Mouse (Mus musculus) neural tube, embryonic 13.5 days (tissue): ENCODE data around the gene Atg4d. TPM values are rescaled to one million over a fixed set of nuclear protein-coding genes. Genes with fewer than 3 reads are reported as not detected.

Experiments
- ATAC-seq: fragments of 200-750 bp; cut with Nextera tagmentation; 2 replicates; pipeline ENCODE4 v1.8.0; 2017; ENCODE audit warnings: low read depth, mild to moderate bottlenecking, moderate TSS enrichment, moderate library complexity
- H3K27ac ChIP-seq: fragments of 300-500 bp; sonication (generic); replicated peaks from 2 replicates; pipeline ENCODE4 v1.5.1; 2015; ENCODE audit warnings: moderate library complexity, mild to moderate bottlenecking, inconsistent platforms
- H3K27me3 ChIP-seq: fragments of 300-500 bp; sonication (generic); 2 replicates; pipeline ENCODE4 v1.6.1; 2015; ENCODE audit warnings: mild to moderate bottlenecking, inconsistent platforms
- H3K36me3 ChIP-seq: fragments of 300-500 bp; sonication (generic); 2 replicates; pipeline ENCODE4 v1.6.1; 2015; ENCODE audit warnings: mild to moderate bottlenecking, inconsistent platforms
- H3K4me1 ChIP-seq: fragments of 300-500 bp; sonication (generic); replicated peaks from 2 replicates; pipeline ENCODE4 v1.6.1; 2015; ENCODE audit warnings: inconsistent platforms
- H3K4me2 ChIP-seq: fragments of 300-500 bp; sonication (generic); 2 replicates; pipeline ENCODE4 v1.6.1; 2015; ENCODE audit warnings: inconsistent platforms, mild to moderate bottlenecking, moderate library complexity
- H3K4me3 ChIP-seq: fragments of 300-500 bp; sonication (generic); 2 replicates; pipeline ENCODE4 v1.5.1; 2015; ENCODE audit warnings: mild to moderate bottlenecking, inconsistent platforms
- H3K9ac ChIP-seq: fragments of 300-500 bp; sonication (generic); 2 replicates; pipeline ENCODE4 v1.6.1; 2015; ENCODE audit warnings: moderate library complexity, mild to moderate bottlenecking, inconsistent platforms
- H3K9me3 ChIP-seq: fragments of 300-500 bp; sonication (generic); 2 replicates; pipeline ENCODE4 v1.6.1; 2016; ENCODE audit warnings: inconsistent platforms
- WGBS: fragments of 180-500 bp; shearing (Covaris S2); methylation state at CpG from one replicate; pipeline ENCODE4 v1.1.7; 2015; 5-methylcytosine and 5-hydroxymethylcytosine counted together
- polyA plus RNA-seq: library from polyadenylated mRNA; unstranded; fragments of >200 nt; fragmentation: Nextera tagmentation; extraction: Ambion mirVana; gene quantifications from 2 replicates; pipeline ENCODE4 v1.2.1, GENCODE M21; 2015

The Atg4d gene
- polyA plus RNA-seq, 1 experiment from 2014 or later, result 56.1 TPM

DNA sequence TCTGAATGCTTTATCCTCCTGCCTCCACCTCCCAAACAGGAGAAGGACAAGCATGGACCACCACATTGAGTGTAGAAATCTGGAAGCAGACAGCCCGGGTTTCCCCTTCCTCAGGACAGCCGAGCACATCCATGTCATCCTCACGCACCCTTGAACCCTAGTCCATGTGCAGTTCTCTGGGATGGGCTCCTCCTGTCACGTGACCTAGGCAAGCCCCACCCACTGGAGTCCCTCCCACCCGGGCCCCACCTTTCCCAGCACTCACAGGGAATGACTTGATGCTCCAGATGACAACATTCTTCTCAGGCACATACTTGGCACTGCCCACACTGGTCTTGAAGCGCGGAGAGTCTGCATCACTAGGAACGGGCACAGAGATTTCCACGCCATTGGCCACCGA is 33.9 kb downstream of the Atg4d start:
- no peak overlapping the region for H3K27ac ChIP-seq
- H3K4me3 ChIP-seq, result no peak overlapping the region
- no peaks in the 10 kb centered on the region for H3K9me3 ChIP-seq
- 86% methylated on average over 10 of the region's 10 CpGs for WGBS
- no peak overlapping the region for H3K9ac ChIP-seq
- H3K4me1 ChIP-seq, result no peaks in the 10 kb centered on the region
- no peak for ATAC-seq
- no peaks in the 10 kb centered on the region for H3K36me3 ChIP-seq
- H3K27me3 ChIP-seq, result no peaks in the 10 kb centered on the region
- no peak overlapping the region for H3K4me2 ChIP-seq

DNA sequence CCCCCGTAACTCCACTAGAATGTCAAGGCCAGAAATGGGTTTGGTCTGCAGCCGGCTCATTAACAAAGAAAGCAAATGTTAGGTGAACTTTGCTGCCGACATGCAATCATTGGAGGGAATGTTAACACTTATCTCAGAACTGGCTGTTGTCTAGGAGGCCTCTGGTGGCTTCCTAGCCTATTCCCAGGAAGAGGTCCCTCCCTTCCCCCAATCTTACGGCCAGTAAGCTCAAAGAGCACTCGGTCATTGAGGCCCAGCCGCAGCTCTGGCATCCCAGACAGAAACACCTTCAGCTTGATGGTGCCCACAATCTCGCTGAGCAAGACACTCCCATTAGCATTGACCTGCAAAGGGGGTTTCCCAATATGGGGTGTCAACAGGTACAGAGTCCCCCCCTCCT is 40.0 kb downstream of the Atg4d start:
- no peaks in the 10 kb centered on the region for H3K36me3 ChIP-seq
- H3K27me3 ChIP-seq, result 0 out of 2 replicates have a peak, but pooled peaks cover 1% of the 10 kb centered on the region
- H3K4me3 ChIP-seq, result no peak overlapping the region
- no peak for ATAC-seq
- no peaks in the 10 kb centered on the region for H3K4me1 ChIP-seq
- H3K27ac ChIP-seq, result no peak overlapping the region
- H3K9ac ChIP-seq, result no peak overlapping the region
- WGBS, result 87% methylated on average over 7 of the region's 7 CpGs
- H3K9me3 ChIP-seq, result no peaks in the 10 kb centered on the region
- H3K4me2 ChIP-seq, result no peak overlapping the region

DNA sequence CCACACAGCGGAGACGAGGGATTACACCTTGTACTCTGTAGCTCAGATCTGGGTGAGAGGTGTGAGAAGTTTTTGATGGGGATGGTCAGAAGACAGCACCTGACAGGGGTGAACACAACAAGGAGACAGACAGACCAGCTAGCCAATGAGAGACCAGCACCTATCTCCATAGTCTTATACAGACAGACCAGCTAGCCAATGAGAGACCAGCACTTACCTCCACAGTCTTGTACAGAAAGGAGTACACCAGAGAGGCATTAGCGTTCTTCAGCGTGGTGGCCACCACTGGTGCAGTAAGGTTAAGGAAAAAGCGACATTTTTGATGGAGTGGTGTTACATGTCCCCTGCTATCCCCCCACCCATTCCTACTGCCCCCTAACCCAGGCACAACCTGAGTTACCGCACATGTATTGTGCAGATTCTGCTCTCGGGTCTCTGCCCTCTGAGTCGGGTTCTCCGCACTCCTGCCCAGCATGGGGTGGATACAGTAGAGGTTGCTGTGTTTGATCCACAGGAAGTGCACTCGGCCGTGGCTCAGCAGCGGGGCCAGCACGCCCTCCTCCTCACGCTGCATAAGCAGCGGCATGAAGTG is 44.2 kb downstream of the Atg4d start:
- 0 out of 2 replicates have a peak, but pooled peaks cover 6% of the 10 kb centered on the region for H3K4me1 ChIP-seq
- H3K27me3 ChIP-seq, result peaks cover 24% of the 10 kb centered on the region
- H3K9me3 ChIP-seq, result no peaks in the 10 kb centered on the region
- ATAC-seq, result no peak
- no peaks in the 10 kb centered on the region for H3K36me3 ChIP-seq
- no peak overlapping the region for H3K27ac ChIP-seq
- H3K9ac ChIP-seq, result no peak overlapping the region
- H3K4me3 ChIP-seq, result no peak overlapping the region
- 70% methylated on average over 15 of the region's 15 CpGs for WGBS
- H3K4me2 ChIP-seq, result no peak overlapping the region

DNA sequence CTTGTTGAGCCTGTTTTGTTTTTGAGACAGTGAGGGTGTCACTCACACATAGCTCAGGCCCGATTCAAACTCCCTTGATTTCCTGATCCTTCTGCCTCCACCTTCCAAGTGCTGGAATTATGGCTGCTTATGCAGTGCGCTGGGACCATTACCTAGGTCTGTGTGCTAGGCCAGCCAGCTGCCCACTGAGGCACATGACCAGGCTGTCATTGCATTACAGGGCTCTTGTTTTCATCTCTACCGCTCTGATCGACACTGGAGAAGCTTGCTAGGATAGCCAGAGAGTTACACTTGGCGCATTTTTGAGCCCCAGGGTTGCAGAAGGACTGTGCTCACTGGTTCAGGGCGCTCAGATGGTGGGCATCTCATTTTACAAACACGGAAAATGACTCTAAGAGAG is 46.6 kb downstream of the Atg4d start:
- WGBS, result 37% methylated on average over 7 of the region's 7 CpGs
- H3K9me3 ChIP-seq, result no peaks in the 10 kb centered on the region
- H3K4me2 ChIP-seq, result peak overlapping the region; percentile 39; the same call in 1 of the 2 replicates
- peaks cover 24% of the 10 kb centered on the region for H3K27me3 ChIP-seq
- no peak for ATAC-seq
- H3K27ac ChIP-seq, result no peak overlapping the region
- H3K36me3 ChIP-seq, result no peaks in the 10 kb centered on the region
- 0 out of 2 replicates have a peak, but pooled peaks cover 6% of the 10 kb centered on the region for H3K4me1 ChIP-seq
- peak overlapping the region; percentile 22 for H3K4me3 ChIP-seq
- no peak overlapping the region for H3K9ac ChIP-seq

DNA sequence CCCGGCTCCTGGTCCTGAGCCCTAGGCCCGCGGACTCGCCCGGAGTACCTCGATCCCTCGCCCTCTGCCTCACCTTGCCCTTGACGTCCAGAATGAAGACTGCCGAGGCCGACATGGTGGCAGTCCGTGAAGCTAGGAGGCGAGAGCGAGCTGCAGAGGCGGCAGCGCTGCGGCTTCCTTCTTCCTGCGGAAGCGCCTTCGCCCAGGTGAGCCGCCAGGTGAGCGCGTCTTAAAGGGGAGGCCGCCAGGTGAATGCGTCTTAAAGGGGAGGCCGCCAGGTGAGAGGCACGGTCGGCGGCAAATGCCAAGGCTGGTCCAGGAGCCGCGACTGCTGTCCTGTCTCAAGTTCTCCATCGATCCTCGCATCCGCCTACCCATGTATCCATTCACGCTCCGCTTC is 47.0 kb downstream of the Atg4d start, which contains the start of gene Ap1m2:
TSS of gene Ap1m2 (minus strand) at position 204 of the 400 bp plus-strand sequence.
- Histone ChIP-seq H3K4me2 (peak within 1 kb of the TSS; percentile 39), H3K27me3 (peaks cover 24% of the 10 kb centered on the region), H3K9me3 (no peaks in the 10 kb centered on the region), H3K9ac (no peak within 1 kb of the TSS), H3K27ac (no peak within 1 kb of the TSS), H3K4me1 (0 out of 2 replicates have a peak, but pooled peaks cover 6% of the 10 kb centered on the region), H3K36me3 (no peaks in the 10 kb centered on the region), H3K4me3 (peak within 1 kb of the TSS; percentile 22)
- no peak for ATAC-seq
- 10% methylated on average over 31 of the region's 35 CpGs for WGBS

DNA sequence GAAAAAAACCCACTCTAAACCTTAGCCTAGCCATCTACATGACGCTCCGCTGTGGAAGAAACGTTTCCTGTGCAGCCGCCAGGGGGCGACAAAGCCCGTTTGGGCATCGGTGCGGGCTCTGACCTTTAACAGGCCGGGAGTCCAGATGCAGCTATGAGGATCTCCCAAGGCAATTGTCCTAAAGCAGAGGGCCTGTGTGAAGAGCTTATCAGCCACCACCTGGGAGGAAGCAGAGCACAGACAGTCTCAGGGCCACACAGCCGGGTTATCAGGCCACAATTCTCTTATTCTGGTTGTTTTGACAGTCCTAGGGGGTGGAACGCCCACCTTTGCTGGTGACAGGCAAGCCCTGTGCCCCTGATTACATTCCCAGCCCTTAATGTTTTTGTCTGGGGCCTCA is 48.3 kb downstream of the Atg4d start:
- H3K27me3 ChIP-seq, result peaks cover 24% of the 10 kb centered on the region
- H3K4me3 ChIP-seq, result no peak overlapping the region
- whole genome bisulfite sequencing, result 9% methylated on average over 11 of the region's 11 CpGs
- peak; percentile 49; the same call in 1 of the 2 replicates for ATAC-seq
- H3K9me3 ChIP-seq, result no peaks in the 10 kb centered on the region
- no peak overlapping the region for H3K4me2 ChIP-seq
- no peak overlapping the region for H3K27ac ChIP-seq
- H3K4me1 ChIP-seq, result 0 out of 2 replicates have a peak, but pooled peaks cover 6% of the 10 kb centered on the region
- no peaks in the 10 kb centered on the region for H3K36me3 ChIP-seq
- no peak overlapping the region for H3K9ac ChIP-seq

DNA sequence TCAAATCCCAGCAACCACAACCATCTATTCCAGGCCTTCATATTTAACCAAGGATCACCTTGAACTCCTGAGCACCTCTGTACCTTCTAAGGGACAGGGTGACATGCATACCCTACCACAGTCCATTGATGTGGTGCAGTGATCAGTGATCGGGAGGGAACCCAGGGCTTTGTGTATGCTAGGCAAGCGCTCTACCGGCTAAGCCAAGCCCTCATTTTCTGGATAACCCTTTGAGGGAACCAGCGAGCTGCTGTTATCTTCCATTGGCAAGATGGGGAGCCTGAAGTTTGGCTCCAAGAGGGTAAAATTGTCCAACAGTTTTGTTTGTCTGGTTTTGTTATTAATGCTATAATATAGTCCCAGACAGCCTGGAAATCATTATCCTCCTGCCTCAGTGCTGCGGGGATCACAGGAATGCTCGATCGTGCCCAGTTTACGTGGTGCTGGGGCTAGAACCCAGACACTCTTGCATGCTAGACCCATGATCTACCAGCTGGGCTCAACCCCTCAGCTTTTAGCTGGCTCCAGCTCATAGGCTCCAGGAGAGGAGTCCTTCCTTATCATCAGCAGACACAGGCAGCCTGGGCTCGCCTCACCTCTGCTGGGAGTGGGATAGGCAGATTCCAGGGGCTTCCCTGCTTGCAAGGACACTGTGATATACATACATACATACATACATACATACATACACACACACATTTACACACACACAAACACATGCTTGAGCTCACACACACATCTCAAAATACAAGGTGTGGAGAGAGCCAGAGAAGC is 49.5 kb downstream of the Atg4d start:
- peaks cover 24% of the 10 kb centered on the region for H3K27me3 ChIP-seq
- WGBS, result 93% methylated on average over 9 of the region's 9 CpGs
- ATAC-seq, result no peak

DNA sequence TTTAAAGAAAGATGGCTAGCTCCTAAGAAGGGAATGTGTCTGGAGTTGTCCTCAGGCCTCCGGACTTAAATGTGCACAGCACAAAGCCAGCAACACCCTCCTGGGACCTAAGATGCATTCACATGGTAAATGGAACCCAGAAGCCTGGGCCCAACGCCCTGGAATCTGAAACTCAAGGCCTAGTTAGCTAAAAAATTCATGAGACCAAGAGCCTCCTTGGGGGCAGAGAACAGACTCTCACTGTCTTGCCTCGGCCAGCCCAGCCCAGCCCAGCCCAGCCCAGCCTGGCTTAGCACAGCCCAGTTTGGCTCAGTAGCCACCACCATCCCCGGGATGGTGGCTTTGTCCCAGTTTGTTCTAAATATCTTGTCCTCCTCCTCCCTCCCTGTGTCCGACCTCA is 50.3 kb downstream of the Atg4d start:
- Histone ChIP-seq H3K4me2 (no peak overlapping the region), H3K9me3 (no peaks in the 10 kb centered on the region), H3K9ac (no peak overlapping the region), H3K4me1 (peaks cover 11% of the 10 kb centered on the region), H3K27me3 (peaks cover 21% of the 10 kb centered on the region), H3K36me3 (no peaks in the 10 kb centered on the region), H3K4me3 (no peak overlapping the region), H3K27ac (0 out of 2 replicates have a peak overlapping the region, but pooled peaks have one; percentile 0)
- ATAC-seq, result no peak
- 47% methylated on average over 5 of the region's 5 CpGs for WGBS

More for the DNA sequence above, 49.5 kb downstream of the Atg4d start:
- H3K4me1 ChIP-seq, result 0 out of 2 replicates have a peak, but pooled peaks cover 6% of the 10 kb centered on the region
- no peak overlapping the region for H3K4me3 ChIP-seq
- no peaks in the 10 kb centered on the region for H3K9me3 ChIP-seq
- no peak overlapping the region for H3K9ac ChIP-seq
- H3K27ac ChIP-seq, result 0 out of 2 replicates have a peak overlapping the region, but pooled peaks have one; percentile 0
- H3K4me2 ChIP-seq, result no peak overlapping the region
- no peaks in the 10 kb centered on the region for H3K36me3 ChIP-seq

DNA sequence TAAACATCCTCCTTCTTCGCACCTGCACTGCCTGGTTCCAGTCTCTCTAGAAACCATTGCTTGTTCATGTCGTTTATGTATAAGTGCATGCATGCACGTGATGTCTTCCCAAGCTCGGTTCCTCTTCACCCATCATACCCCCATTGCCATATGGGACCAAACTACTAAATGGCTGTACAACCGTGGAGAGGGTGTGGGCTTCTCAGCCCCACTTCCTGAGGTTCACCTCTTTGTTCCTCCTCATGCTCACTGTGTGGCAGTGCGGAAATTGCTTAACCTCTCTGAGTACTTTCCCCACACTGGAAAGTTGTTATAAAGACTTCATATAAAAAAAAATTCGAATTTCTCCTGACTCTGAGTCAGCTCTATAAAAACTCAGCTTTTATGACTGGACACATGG is 51.6 kb downstream of the Atg4d start:
- whole genome bisulfite sequencing, result 77% methylated on average over 7 of the region's 7 CpGs
- Histone ChIP-seq H3K27me3 (peaks cover 11% of the 10 kb centered on the region), H3K4me1 (peaks cover 19% of the 10 kb centered on the region), H3K9me3 (no peaks in the 10 kb centered on the region), H3K4me3 (no peak overlapping the region), H3K36me3 (no peaks in the 10 kb centered on the region), H3K9ac (no peak overlapping the region), H3K27ac (no peak overlapping the region), H3K4me2 (no peak overlapping the region)
- ATAC-seq, result no peak

DNA sequence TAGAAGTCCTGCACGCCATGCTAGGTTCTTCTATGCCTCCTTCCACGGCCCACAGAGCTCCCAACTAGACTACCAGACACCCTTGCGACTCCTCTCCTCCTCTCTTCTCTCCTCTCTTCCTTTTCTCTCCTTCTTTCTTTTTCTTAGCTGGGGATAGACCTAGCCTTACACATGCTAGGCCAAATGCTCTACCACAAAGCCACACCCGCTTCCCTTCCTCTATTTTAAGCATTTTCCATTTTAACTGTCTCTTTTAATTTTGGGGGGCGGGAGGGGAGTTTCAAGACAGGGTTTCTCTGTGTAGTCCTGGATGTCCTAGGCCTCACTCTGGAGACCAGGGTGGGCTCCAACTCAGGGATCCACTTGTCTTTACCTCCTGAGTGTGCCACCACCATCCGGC is 53.7 kb downstream of the Atg4d start:
- H3K36me3 ChIP-seq, result no peaks in the 10 kb centered on the region
- H3K27ac ChIP-seq, result no peak overlapping the region
- WGBS, result 93% methylated on average over 6 of the region's 6 CpGs
- H3K9me3 ChIP-seq, result no peaks in the 10 kb centered on the region
- H3K4me3 ChIP-seq, result no peak overlapping the region
- H3K9ac ChIP-seq, result no peak overlapping the region
- H3K27me3 ChIP-seq, result no peaks in the 10 kb centered on the region
- H3K4me2 ChIP-seq, result no peak overlapping the region
- ATAC-seq, result no peak
- H3K4me1 ChIP-seq, result peaks cover 27% of the 10 kb centered on the region

DNA sequence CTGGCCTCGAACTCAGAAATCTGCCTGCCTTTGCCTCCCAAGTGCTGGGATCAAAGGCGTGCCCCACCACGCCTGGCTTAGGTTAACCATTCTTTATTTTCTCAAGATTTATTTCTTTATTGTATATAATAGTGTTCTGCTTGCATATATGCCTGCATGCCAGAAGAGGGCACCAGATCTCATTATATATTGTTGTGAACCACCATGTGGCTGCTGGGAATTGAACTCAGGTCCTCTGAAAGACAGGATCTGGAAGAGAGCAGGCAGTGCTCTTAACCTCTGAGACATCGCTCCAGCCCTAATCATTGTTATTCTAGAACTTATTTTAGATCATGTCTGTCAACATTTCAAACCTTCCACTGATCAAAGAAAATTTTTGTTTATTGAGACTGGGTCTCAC is 54.4 kb downstream of the Atg4d start:
- H3K4me2 ChIP-seq, result no peak overlapping the region
- peaks cover 27% of the 10 kb centered on the region for H3K4me1 ChIP-seq
- 93% methylated on average over 4 of the region's 4 CpGs for WGBS
- no peak overlapping the region for H3K4me3 ChIP-seq
- no peak overlapping the region for H3K9ac ChIP-seq
- ATAC-seq, result no peak
- H3K36me3 ChIP-seq, result no peaks in the 10 kb centered on the region
- no peaks in the 10 kb centered on the region for H3K9me3 ChIP-seq
- H3K27me3 ChIP-seq, result no peaks in the 10 kb centered on the region
- no peak overlapping the region for H3K27ac ChIP-seq

DNA sequence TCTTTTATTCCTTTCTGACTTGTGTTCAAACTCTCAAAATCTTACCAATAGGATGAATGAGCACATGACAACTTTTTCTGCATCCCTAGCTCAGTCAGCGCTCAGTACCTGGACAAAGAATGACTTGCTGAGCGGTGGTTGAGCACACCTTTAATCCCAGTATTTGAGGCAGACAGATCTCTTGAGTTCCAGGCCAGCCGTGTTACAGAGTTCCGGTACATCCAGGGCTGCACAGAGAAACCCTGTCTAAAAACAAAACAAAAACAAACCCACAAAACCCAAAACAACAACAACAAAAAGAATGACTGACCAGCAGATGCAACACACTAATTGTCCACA is 55.2 kb downstream of the Atg4d start:
- H3K4me1 ChIP-seq, result peaks cover 27% of the 10 kb centered on the region
- peak overlapping the region; percentile 92 for H3K4me2 ChIP-seq
- peak overlapping the region; percentile 82 for H3K9ac ChIP-seq
- H3K4me3 ChIP-seq, result peak overlapping the region; percentile 69
- H3K27ac ChIP-seq, result 0 out of 2 replicates have a peak overlapping the region, but pooled peaks have one; percentile 61
- no peaks in the 10 kb centered on the region for H3K9me3 ChIP-seq
- WGBS, result 35% methylated on average over 4 of the region's 4 CpGs
- no peaks in the 10 kb centered on the region for H3K27me3 ChIP-seq
- ATAC-seq, result peak; percentile 62
- no peaks in the 10 kb centered on the region; the same call in 1 of the 2 replicates for H3K36me3 ChIP-seq
